Mouse (Mus musculus) midbrain, embryonic 15.5 days (tissue): ENCODE measurements around the gene Nacc2. TPM values are rescaled to one million over a fixed set of nuclear protein-coding genes. Genes with fewer than 3 reads are reported as not detected.

Experiments
- ATAC-seq: fragments of 200-750 bp; cut with Nextera tagmentation; replicated peaks from 2 replicates; pipeline ENCODE4 v1.8.0; 2017; ENCODE audit warnings: moderate TSS enrichment
- H3K27ac ChIP-seq: fragments of 300-500 bp; sonication (generic); 2 replicates; pipeline ENCODE4 v1.5.1; 2015; ENCODE audit warnings: mild to moderate bottlenecking, inconsistent platforms
- H3K27me3 ChIP-seq: fragments of 300-500 bp; sonication (generic); replicated peaks from 2 replicates; pipeline ENCODE4 v1.6.1; 2015; ENCODE audit warnings: inconsistent platforms
- H3K36me3 ChIP-seq: fragments of 300-500 bp; sonication (generic); replicated peaks from 2 replicates; pipeline ENCODE4 v1.6.1; 2015; ENCODE audit warnings: inconsistent platforms
- H3K4me1 ChIP-seq: fragments of 300-500 bp; sonication (generic); 2 replicates; pipeline ENCODE4 v1.6.1; 2015; ENCODE audit warnings: inconsistent platforms
- H3K4me2 ChIP-seq: fragments of 300-500 bp; sonication (generic); 2 replicates; pipeline ENCODE4 v1.6.1; 2015; ENCODE audit warnings: inconsistent platforms, mild to moderate bottlenecking, moderate library complexity
- H3K4me3 ChIP-seq: fragments of 300-500 bp; sonication (generic); 2 replicates; pipeline ENCODE4 v1.5.1; 2015; ENCODE audit warnings: mild to moderate bottlenecking, inconsistent platforms
- H3K9ac ChIP-seq: fragments of 300-500 bp; sonication (generic); 2 replicates; pipeline ENCODE4 v1.6.1; 2015; ENCODE audit warnings: mild to moderate bottlenecking, inconsistent platforms
- H3K9me3 ChIP-seq: fragments of 300-500 bp; sonication (generic); 2 replicates; pipeline ENCODE4 v1.6.1; 2016; ENCODE audit warnings: inconsistent platforms
- WGBS: fragments of 180-500 bp; shearing (Covaris S2); methylation state at CpG from one replicate; pipeline ENCODE4 v1.1.7; 2015; ENCODE audit warnings: mixed read lengths; 5-methylcytosine and 5-hydroxymethylcytosine counted together
- polyA plus RNA-seq: library from polyadenylated mRNA; unstranded; fragments of >200 nt; fragmentation: Nextera tagmentation; extraction: Ambion mirVana; gene quantifications from 2 replicates; pipeline ENCODE4 v1.2.1, GENCODE M21; 2015

Gene Nacc2
- polyA plus RNA-seq, 1 experiment from 2014 or later = 14.3 TPM

GRCm38 (mm10) chr2:26062241-26062640 is 60.8 kb downstream of the Nacc2 start:
- WGBS = 71% methylated on average over 4 of the region's 4 CpGs
- Histone ChIP-seq H3K4me2 (no peak overlapping the region), H3K36me3 (no peaks in the 10 kb centered on the region), H3K4me3 (no peak overlapping the region), H3K27ac (no peak overlapping the region), H3K9ac (no peak overlapping the region), H3K4me1 (peaks cover 10% of the 10 kb centered on the region; the same call in 1 of the 2 replicates), H3K9me3 (no peaks in the 10 kb centered on the region), H3K27me3 (no peaks in the 10 kb centered on the region)
- no peak for ATAC-seq

DNA sequence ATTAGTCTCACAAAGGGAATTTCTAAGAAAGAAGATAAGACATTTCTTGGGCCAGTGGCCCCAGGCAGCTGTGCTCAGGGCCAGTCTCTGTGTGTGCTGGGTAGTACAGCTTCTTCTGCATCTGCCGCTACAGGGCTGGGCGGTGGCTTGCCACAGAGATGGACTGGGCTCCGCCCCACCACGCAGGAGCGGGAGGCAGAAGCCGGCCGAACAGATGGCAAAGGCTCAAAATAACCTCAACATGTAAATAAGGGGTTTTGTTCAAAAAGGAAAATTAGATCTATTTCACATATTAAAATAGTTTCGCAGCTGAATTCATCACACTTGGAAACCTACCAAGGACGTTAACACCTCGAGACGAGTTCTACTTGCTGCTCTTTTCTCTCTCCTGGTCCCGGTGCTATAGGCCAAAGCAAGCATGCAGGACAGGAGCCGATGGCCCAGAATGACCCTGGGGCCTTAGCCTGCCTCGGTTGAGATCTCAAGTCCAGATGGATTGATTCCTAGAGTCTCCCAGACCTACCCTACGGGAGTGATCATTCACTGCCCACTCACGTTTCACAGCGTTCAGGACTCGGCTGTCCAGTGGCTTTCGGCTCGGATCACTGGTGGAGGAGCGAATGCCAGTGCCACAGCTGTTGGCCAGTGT is 61.9 kb downstream of the Nacc2 start:
- H3K27me3 ChIP-seq = no peaks in the 10 kb centered on the region
- no peak overlapping the region for H3K4me2 ChIP-seq
- no peak overlapping the region for H3K4me3 ChIP-seq
- H3K9ac ChIP-seq = no peak overlapping the region
- H3K4me1 ChIP-seq = 0 out of 2 replicates have a peak, but pooled peaks cover 5% of the 10 kb centered on the region
- H3K36me3 ChIP-seq = no peaks in the 10 kb centered on the region
- WGBS = 76% methylated on average over 21 of the region's 21 CpGs
- H3K27ac ChIP-seq = no peak overlapping the region
- no peak for ATAC-seq
- no peaks in the 10 kb centered on the region for H3K9me3 ChIP-seq

DNA sequence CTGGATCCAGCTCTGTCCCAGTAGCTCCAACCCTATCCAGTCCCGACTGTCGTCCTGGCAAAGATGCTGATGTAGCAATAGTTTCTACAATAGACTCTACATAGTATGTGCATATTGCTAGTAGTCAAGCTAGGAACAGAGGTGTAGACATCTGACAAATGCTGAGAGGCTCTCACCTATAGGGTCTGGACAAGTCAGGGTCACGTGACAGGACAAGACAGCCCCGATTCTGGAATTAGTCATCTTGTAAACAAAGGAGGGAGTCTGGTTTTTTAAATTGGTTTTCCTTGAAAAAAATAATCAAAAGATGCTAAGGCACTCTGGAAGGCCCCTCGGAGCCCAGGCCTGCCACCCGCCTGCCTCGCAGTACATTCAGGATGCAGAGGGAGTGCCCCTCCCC is 66.0 kb downstream of the Nacc2 start:
- Histone ChIP-seq H3K4me1 (no peaks in the 10 kb centered on the region), H3K4me2 (no peak overlapping the region), H3K27ac (no peak overlapping the region), H3K9me3 (no peaks in the 10 kb centered on the region), H3K36me3 (no peaks in the 10 kb centered on the region), H3K27me3 (no peaks in the 10 kb centered on the region), H3K9ac (no peak overlapping the region), H3K4me3 (no peak overlapping the region)
- no peak for ATAC-seq
- WGBS = 88% methylated on average over 7 of the region's 7 CpGs

- no peak for ATAC-seq
- no peak overlapping the region for H3K27ac ChIP-seq
- H3K4me1 ChIP-seq = no peaks in the 10 kb centered on the region
- no peaks in the 10 kb centered on the region for H3K27me3 ChIP-seq
- no peak overlapping the region for H3K9ac ChIP-seq
- no peaks in the 10 kb centered on the region for H3K9me3 ChIP-seq
- no peak overlapping the region for H3K4me3 ChIP-seq
- WGBS = 74% methylated on average over 5 of the region's 5 CpGs
- no peak overlapping the region for H3K4me2 ChIP-seq
- no peaks in the 10 kb centered on the region for H3K36me3 ChIP-seq
These were observed 66.8 kb downstream of the Nacc2 start for GRCm38 (mm10) chr2:26056226-26056625.

DNA sequence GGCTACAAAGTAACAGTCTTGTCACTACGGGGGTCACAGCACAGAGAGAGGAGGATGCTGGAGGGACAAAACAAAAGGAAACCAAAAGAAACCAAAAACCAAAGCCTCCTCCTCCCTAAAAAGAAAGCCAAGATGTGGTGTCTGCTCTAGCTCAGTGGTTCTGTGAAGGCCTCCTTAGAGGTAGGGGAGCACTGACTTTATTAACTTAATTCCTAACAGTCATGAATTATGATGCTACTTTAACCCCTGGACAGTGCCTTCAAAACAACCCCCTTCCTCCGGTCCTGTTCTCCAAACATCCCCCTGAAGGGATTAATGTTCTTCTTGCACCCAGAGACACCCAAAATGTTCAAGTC is 67.3 kb downstream of the Nacc2 start:
- WGBS = 44% methylated on average over 2 of the region's 2 CpGs
- no peak overlapping the region for H3K4me3 ChIP-seq
- no peaks in the 10 kb centered on the region for H3K9me3 ChIP-seq
- H3K9ac ChIP-seq = no peak overlapping the region
- H3K27me3 ChIP-seq = no peaks in the 10 kb centered on the region
- no peaks in the 10 kb centered on the region for H3K36me3 ChIP-seq
- H3K4me1 ChIP-seq = no peaks in the 10 kb centered on the region
- H3K4me2 ChIP-seq = no peak overlapping the region
- H3K27ac ChIP-seq = no peak overlapping the region
- ATAC-seq = no peak

GRCm38 (mm10) chr2:26055046-26055746 is 67.8 kb downstream of the Nacc2 start:
- no peaks in the 10 kb centered on the region for H3K4me1 ChIP-seq
- no peak overlapping the region for H3K27ac ChIP-seq
- H3K4me2 ChIP-seq = no peak overlapping the region
- no peaks in the 10 kb centered on the region for H3K9me3 ChIP-seq
- H3K27me3 ChIP-seq = no peaks in the 10 kb centered on the region
- no peak overlapping the region for H3K9ac ChIP-seq
- peak; percentile 54 for ATAC-seq
- no peak overlapping the region for H3K4me3 ChIP-seq
- H3K36me3 ChIP-seq = no peaks in the 10 kb centered on the region
- WGBS = 34% methylated on average over 8 of the region's 8 CpGs

GRCm38 (mm10) chr2:26052806-26053205 is 70.2 kb downstream of the Nacc2 start:
- Histone ChIP-seq H3K27me3 (no peaks in the 10 kb centered on the region), H3K4me2 (no peak overlapping the region), H3K36me3 (no peaks in the 10 kb centered on the region), H3K9me3 (no peaks in the 10 kb centered on the region), H3K4me3 (no peak overlapping the region), H3K4me1 (no peaks in the 10 kb centered on the region), H3K27ac (no peak overlapping the region), H3K9ac (no peak overlapping the region)
- ATAC-seq = no peak
- WGBS = 59% methylated on average over 4 of the region's 4 CpGs

DNA sequence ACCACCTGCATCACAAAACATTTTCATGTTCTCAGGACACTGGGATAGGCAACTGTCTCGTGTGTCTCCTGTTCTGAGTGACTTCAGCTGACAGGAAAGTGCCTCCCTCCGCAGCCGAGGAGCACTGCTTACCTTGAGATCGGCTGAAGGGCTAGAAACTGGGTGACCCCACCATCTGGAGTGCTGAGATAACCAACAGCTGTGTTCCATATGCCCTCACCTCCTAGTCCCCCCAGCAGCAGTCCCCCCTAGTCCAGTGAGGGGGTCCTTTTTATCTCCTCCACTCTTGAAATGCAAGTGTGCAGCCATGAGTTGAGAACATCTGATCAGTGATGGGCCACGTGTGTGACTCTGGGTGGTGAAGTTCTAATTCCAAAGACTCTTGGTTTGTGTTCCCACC is 74.2 kb downstream of the Nacc2 start:
- Histone ChIP-seq H3K27me3 (no peaks in the 10 kb centered on the region), H3K36me3 (no peaks in the 10 kb centered on the region), H3K9ac (no peak overlapping the region), H3K4me1 (no peaks in the 10 kb centered on the region), H3K27ac (no peak overlapping the region), H3K4me3 (no peak overlapping the region), H3K9me3 (no peaks in the 10 kb centered on the region), H3K4me2 (no peak overlapping the region)
- 69% methylated on average over 5 of the region's 5 CpGs for WGBS
- ATAC-seq = no peak

DNA sequence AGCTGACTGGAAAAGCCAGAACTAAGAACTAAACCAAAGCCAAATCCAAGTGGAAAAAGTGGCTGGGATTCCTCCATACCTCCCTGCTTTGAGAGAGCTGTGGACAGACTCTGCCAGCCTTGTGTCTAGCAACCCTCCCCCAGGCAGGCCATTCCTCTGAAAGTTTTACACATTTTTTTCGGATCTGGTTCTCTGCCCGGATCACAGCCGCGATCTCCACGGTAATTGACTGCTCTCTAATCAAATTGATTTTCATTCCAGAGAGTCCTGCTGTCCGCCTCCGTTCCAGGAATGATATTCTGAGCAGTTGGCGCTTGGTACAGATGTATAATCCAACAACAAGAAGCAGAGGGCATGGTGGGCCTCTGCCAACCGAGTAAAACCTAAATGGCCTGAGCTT is 78.8 kb downstream of the Nacc2 start:
- no peak for ATAC-seq
- Histone ChIP-seq H3K27ac (no peak overlapping the region), H3K36me3 (no peaks in the 10 kb centered on the region), H3K27me3 (no peaks in the 10 kb centered on the region), H3K4me3 (no peak overlapping the region), H3K4me2 (no peak overlapping the region), H3K9ac (no peak overlapping the region), H3K9me3 (no peaks in the 10 kb centered on the region), H3K4me1 (0 out of 2 replicates have a peak, but pooled peaks cover 3% of the 10 kb centered on the region)
- WGBS = 77% methylated on average over 9 of the region's 9 CpGs

DNA sequence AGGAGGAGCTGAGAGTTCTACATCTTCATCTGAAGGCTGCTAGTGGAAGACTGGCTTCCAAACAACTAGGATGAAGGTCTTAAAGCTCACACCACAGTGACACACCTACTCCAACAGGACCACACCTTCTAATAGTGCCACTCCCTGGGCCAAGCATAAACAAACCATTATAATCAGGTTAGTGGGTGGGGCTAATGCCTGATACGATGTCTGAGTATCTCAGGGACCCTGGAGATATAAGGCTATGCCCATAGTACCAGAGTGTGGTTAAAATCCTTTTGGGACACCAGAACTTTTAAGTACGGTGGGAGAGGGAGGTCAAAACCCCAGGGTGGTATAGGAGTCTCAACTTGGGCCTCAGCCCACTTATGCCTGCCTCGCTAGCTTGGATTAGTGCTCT is 80.4 kb downstream of the Nacc2 start:
- Histone ChIP-seq H3K27me3 (no peaks in the 10 kb centered on the region), H3K4me2 (no peak overlapping the region), H3K36me3 (no peaks in the 10 kb centered on the region), H3K9me3 (no peaks in the 10 kb centered on the region), H3K4me1 (0 out of 2 replicates have a peak, but pooled peaks cover 3% of the 10 kb centered on the region), H3K27ac (no peak overlapping the region), H3K9ac (no peak overlapping the region), H3K4me3 (no peak overlapping the region)
- no peak for ATAC-seq
- 86% methylated on average over 3 of the region's 3 CpGs for WGBS

- H3K9ac ChIP-seq = no peak overlapping the region
- no peak overlapping the region for H3K27ac ChIP-seq
- 63% methylated on average over 14 of the region's 14 CpGs for WGBS
- no peak overlapping the region for H3K4me3 ChIP-seq
- H3K9me3 ChIP-seq = no peaks in the 10 kb centered on the region
- H3K4me2 ChIP-seq = no peak overlapping the region
- H3K27me3 ChIP-seq = no peaks in the 10 kb centered on the region
- no peak for ATAC-seq
- H3K36me3 ChIP-seq = no peaks in the 10 kb centered on the region
- H3K4me1 ChIP-seq = 0 out of 2 replicates have a peak, but pooled peaks cover 3% of the 10 kb centered on the region
These were observed 81.7 kb downstream of the Nacc2 start for GRCm38 (mm10) chr2:26041163-26041810.

DNA sequence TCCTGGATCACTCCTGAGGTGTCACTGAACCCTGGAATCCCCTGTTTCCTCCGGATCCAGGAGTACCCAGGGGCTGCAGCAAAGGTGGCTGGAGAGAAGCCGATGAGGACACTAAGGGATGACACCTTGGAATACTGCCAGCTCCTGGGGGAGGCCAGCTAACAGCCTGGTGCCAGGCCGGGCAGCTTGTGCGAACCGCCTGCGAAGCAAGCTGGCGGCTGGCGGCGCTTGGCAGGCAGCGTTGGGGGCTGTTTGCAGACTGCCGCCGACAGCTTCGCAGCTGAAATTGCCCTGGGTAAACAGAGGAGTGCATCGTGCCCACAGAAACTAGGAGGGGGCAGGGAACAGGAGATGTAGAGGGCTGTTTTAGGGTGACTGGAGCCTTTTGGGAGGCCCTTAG is 83.1 kb downstream of the Nacc2 start:
- WGBS = 54% methylated on average over 14 of the region's 14 CpGs
- no peak overlapping the region for H3K9ac ChIP-seq
- H3K9me3 ChIP-seq = no peaks in the 10 kb centered on the region
- no peaks in the 10 kb centered on the region for H3K36me3 ChIP-seq
- H3K4me2 ChIP-seq = no peak overlapping the region
- H3K4me3 ChIP-seq = no peak overlapping the region
- 0 out of 2 replicates have a peak, but pooled peaks cover 3% of the 10 kb centered on the region for H3K4me1 ChIP-seq
- no peak for ATAC-seq
- no peaks in the 10 kb centered on the region for H3K27me3 ChIP-seq
- H3K27ac ChIP-seq = no peak overlapping the region
